Mouse (Mus musculus): ENCODE data around the gene Notch2.

GRCm38 (mm10) chr3:97980683-97981327, 32.5 kb upstream of the Notch2 start:
- TF ChIP-seq POLR2AphosphoS2 (IDR thresholded peaks at IDR 0.05; ENCODE audit: low read depth, low read length) (no peak), SMC3 (IDR thresholded peaks at IDR 0.05; ENCODE audit: low read depth, low read length) (no peak), SIN3A (IDR thresholded peaks at IDR 0.05; ENCODE audit: low read length) (no peak), CTCF (conservative IDR thresholded peaks at IDR 0.05 in 1 of 2, IDR thresholded peaks at IDR 0.05 in 1 of 2; ENCODE audit: low read depth in 2 of 2, low read length in 2 of 2) (no peak), ZKSCAN1 (IDR thresholded peaks at IDR 0.05; ENCODE audit: borderline replicate concordance, low read depth, low read length) (no peak), MYC (IDR thresholded peaks at IDR 0.05; ENCODE audit: low read depth, low read length) (no peak), POLR2A (IDR thresholded peaks at IDR 0.05; ENCODE audit: low read depth, low read length) (no peak), EP300 (IDR thresholded peaks at IDR 0.05; ENCODE audit: low read length) (no peak), MAX (IDR thresholded peaks at IDR 0.05; ENCODE audit: low read length) (no peak), MAZ (IDR thresholded peaks at IDR 0.05; ENCODE audit: low read depth, low read length) (no peak), ELF1 (IDR thresholded peaks at IDR 0.05; ENCODE audit: low read depth, low read length) (no peak), USF1 (IDR thresholded peaks at IDR 0.05; ENCODE audit: low read depth, low read length) (no peak), USF2 (conservative IDR thresholded peaks at IDR 0.05; ENCODE audit: low read depth, low read length) (no peak), RAD21 (IDR thresholded peaks at IDR 0.05; ENCODE audit: low read depth, low read length) (no peak)

Measured in CH12.LX (cell line).